Mouse (Mus musculus): ENCODE data around the gene Rai2. TPM values are rescaled to one million over a fixed set of nuclear protein-coding genes. Genes with fewer than 3 reads are reported as not detected.

The Rai2 gene
- 22.3 and 23.5 TPM in 2 replicates for polyA plus RNA-seq (2014; fragmentation: Nextera tagmentation; extraction: Ambion mirVana)

- Histone ChIP-seq H3K4me1 (replicated peaks; ENCODE audit: control insufficient read depth, insufficient read depth, low read length) (peaks cover 16% of the 10 kb centered on the region), H3K27ac (peak within 1 kb of the TSS; percentile 91), H3K4me2 (replicated peaks) (peak within 1 kb of the TSS; percentile 59), H3K27me3 (ENCODE audit: control insufficient read depth, insufficient read depth, low read length) (peaks cover 53% of the 10 kb centered on the region), H3K4me3 (replicated peaks; ENCODE audit: low read length) (peak within 1 kb of the TSS; percentile 65), H3K9me3 (ENCODE audit: control insufficient read depth, low read length) (no peaks in the 10 kb centered on the region), H3K9ac (peak within 1 kb of the TSS; percentile 84), H3K36me3 (replicated peaks; ENCODE audit: control insufficient read depth, insufficient read depth) (no peaks in the 10 kb centered on the region)
- 19% methylated on average over 45 of the region's 79 CpGs for WGBS
- peak; percentile 77 for ATAC-seq (ENCODE audit: low FRiP score)
- DNase-seq (ENCODE audit: low spot score), result peak; percentile 21
These were observed at the start of gene Rai2 for GRCm38 (mm10) chrX:161716865-161717763. Rai2 (plus strand) TSS chrX:161717069.

GRCm38 (mm10) chrX:161689336-161689735, 27.5 kb upstream of the Rai2 start:
- Histone ChIP-seq H3K4me2 (replicated peaks) (no peak overlapping the region), H3K9me3 (ENCODE audit: control insufficient read depth, low read length) (no peaks in the 10 kb centered on the region), H3K9ac (no peak overlapping the region), H3K27ac (no peak overlapping the region), H3K4me3 (replicated peaks; ENCODE audit: low read length) (no peak overlapping the region), H3K36me3 (replicated peaks; ENCODE audit: control insufficient read depth, insufficient read depth) (no peaks in the 10 kb centered on the region), H3K4me1 (replicated peaks; ENCODE audit: control insufficient read depth, insufficient read depth, low read length) (no peaks in the 10 kb centered on the region), H3K27me3 (ENCODE audit: control insufficient read depth, insufficient read depth, low read length) (peaks cover 35% of the 10 kb centered on the region)
- no peak for DNase-seq (ENCODE audit: low spot score)
- WGBS, result 64% methylated on average over 3 of the region's 3 CpGs
- ATAC-seq (ENCODE audit: low FRiP score), result no peak

GRCm38 (mm10) chrX:161716503-161716864, 385 bp upstream of the Rai2 start:
- H3K36me3 ChIP-seq (replicated peaks; ENCODE audit: control insufficient read depth, insufficient read depth), result no peaks in the 10 kb centered on the region
- H3K27me3 ChIP-seq (ENCODE audit: control insufficient read depth, insufficient read depth, low read length), result peaks cover 49% of the 10 kb centered on the region
- H3K27ac ChIP-seq, result peak overlapping the region; percentile 91
- H3K4me1 ChIP-seq (replicated peaks; ENCODE audit: control insufficient read depth, insufficient read depth, low read length), result peaks cover 16% of the 10 kb centered on the region
- peak; percentile 24 for ATAC-seq (ENCODE audit: low FRiP score)
- H3K9ac ChIP-seq, result peak overlapping the region; percentile 84
- H3K4me3 ChIP-seq (replicated peaks; ENCODE audit: low read length), result peak overlapping the region; percentile 65
- WGBS, result 43% methylated on average over 7 of the region's 9 CpGs
- no peak for DNase-seq (ENCODE audit: low spot score)
- peak overlapping the region; percentile 59 for H3K4me2 ChIP-seq (replicated peaks)
- H3K9me3 ChIP-seq (ENCODE audit: control insufficient read depth, low read length), result no peaks in the 10 kb centered on the region

- H3K27ac ChIP-seq, result peak overlapping the region; percentile 91
- peaks cover 16% of the 10 kb centered on the region for H3K4me1 ChIP-seq (replicated peaks; ENCODE audit: control insufficient read depth, insufficient read depth, low read length)
- DNase-seq (ENCODE audit: low spot score) (no peak), ATAC-seq (ENCODE audit: low FRiP score) (peak; percentile 24)
- WGBS, result 12% methylated on average over 26 of the region's 26 CpGs
- no peaks in the 10 kb centered on the region for H3K36me3 ChIP-seq (replicated peaks; ENCODE audit: control insufficient read depth, insufficient read depth)
- H3K9me3 ChIP-seq (ENCODE audit: control insufficient read depth, low read length), result no peaks in the 10 kb centered on the region
- peak overlapping the region; percentile 84 for H3K9ac ChIP-seq
- H3K4me3 ChIP-seq (replicated peaks; ENCODE audit: low read length), result peak overlapping the region; percentile 65
- peak overlapping the region; percentile 59 for H3K4me2 ChIP-seq (replicated peaks)
- H3K27me3 ChIP-seq (ENCODE audit: control insufficient read depth, insufficient read depth, low read length), result peaks cover 53% of the 10 kb centered on the region
These were observed 1.0 kb downstream of the Rai2 start for GRCm38 (mm10) chrX:161717764-161718382.

- ATAC-seq (ENCODE audit: low FRiP score), result no peak
- Histone ChIP-seq H3K4me2 (replicated peaks) (peak overlapping the region; percentile 59), H3K27me3 (ENCODE audit: control insufficient read depth, insufficient read depth, low read length) (peaks cover 51% of the 10 kb centered on the region), H3K9me3 (ENCODE audit: control insufficient read depth, low read length) (no peaks in the 10 kb centered on the region), H3K9ac (peak overlapping the region; percentile 84), H3K4me3 (replicated peaks; ENCODE audit: low read length) (peak overlapping the region; percentile 65), H3K27ac (peak overlapping the region; percentile 91), H3K36me3 (replicated peaks; ENCODE audit: control insufficient read depth, insufficient read depth) (no peaks in the 10 kb centered on the region), H3K4me1 (replicated peaks; ENCODE audit: control insufficient read depth, insufficient read depth, low read length) (peaks cover 20% of the 10 kb centered on the region)
- DNase-seq (ENCODE audit: low spot score), result no peak
- WGBS, result 19% methylated on average over 11 of the region's 11 CpGs
These were observed 1.7 kb downstream of the Rai2 start for GRCm38 (mm10) chrX:161718548-161718947.

GRCm38 (mm10) chrX:161721082-161721481, 4.2 kb downstream of the Rai2 start:
- H3K9ac ChIP-seq, result no peak overlapping the region
- peak overlapping the region; percentile 59 for H3K4me2 ChIP-seq (replicated peaks)
- DNase-seq (ENCODE audit: low spot score), result no peak
- no peak overlapping the region; the same call in 1 of the 2 replicates for H3K4me3 ChIP-seq (replicated peaks; ENCODE audit: low read length)
- H3K27ac ChIP-seq, result 0 out of 2 replicates have a peak overlapping the region, but pooled peaks have one; percentile 20
- peaks cover 22% of the 10 kb centered on the region for H3K4me1 ChIP-seq (replicated peaks; ENCODE audit: control insufficient read depth, insufficient read depth, low read length)
- H3K27me3 ChIP-seq (ENCODE audit: control insufficient read depth, insufficient read depth, low read length), result peaks cover 46% of the 10 kb centered on the region
- H3K36me3 ChIP-seq (replicated peaks; ENCODE audit: control insufficient read depth, insufficient read depth), result no peaks in the 10 kb centered on the region
- H3K9me3 ChIP-seq (ENCODE audit: control insufficient read depth, low read length), result no peaks in the 10 kb centered on the region
- no peak for ATAC-seq (ENCODE audit: low FRiP score)
- WGBS, result 55% methylated on average over 4 of the region's 4 CpGs

- H3K27me3 ChIP-seq (ENCODE audit: control insufficient read depth, insufficient read depth, low read length), result peaks cover 37% of the 10 kb centered on the region
- H3K4me3 ChIP-seq (replicated peaks; ENCODE audit: low read length), result no peak overlapping the region
- DNase-seq (ENCODE audit: low spot score) (no peak), ATAC-seq (ENCODE audit: low FRiP score) (peak; percentile 21; the same call in 1 of the 2 replicates)
- 22% methylated on average over 9 of the region's 9 CpGs for WGBS
- H3K9ac ChIP-seq, result peak overlapping the region; percentile 39
- peak overlapping the region; percentile 58 for H3K27ac ChIP-seq
- no peaks in the 10 kb centered on the region for H3K9me3 ChIP-seq (ENCODE audit: control insufficient read depth, low read length)
- peaks cover 22% of the 10 kb centered on the region for H3K4me1 ChIP-seq (replicated peaks; ENCODE audit: control insufficient read depth, insufficient read depth, low read length)
- no peaks in the 10 kb centered on the region for H3K36me3 ChIP-seq (replicated peaks; ENCODE audit: control insufficient read depth, insufficient read depth)
- peak overlapping the region; percentile 40 for H3K4me2 ChIP-seq (replicated peaks)
These were observed 6.5 kb downstream of the Rai2 start for GRCm38 (mm10) chrX:161723391-161723808.

GRCm38 (mm10) chrX:161726257-161726656, 9.4 kb downstream of the Rai2 start:
- no peak overlapping the region for H3K9ac ChIP-seq
- H3K36me3 ChIP-seq (replicated peaks; ENCODE audit: control insufficient read depth, insufficient read depth), result no peaks in the 10 kb centered on the region
- no peak overlapping the region for H3K4me3 ChIP-seq (replicated peaks; ENCODE audit: low read length)
- H3K9me3 ChIP-seq (ENCODE audit: control insufficient read depth, low read length), result no peaks in the 10 kb centered on the region
- H3K27me3 ChIP-seq (ENCODE audit: control insufficient read depth, insufficient read depth, low read length), result peaks cover 28% of the 10 kb centered on the region; the same call in 1 of the 2 replicates
- DNase-seq (ENCODE audit: low spot score), result no peak
- H3K27ac ChIP-seq, result no peak overlapping the region
- peaks cover 8% of the 10 kb centered on the region; the same call in 1 of the 2 replicates for H3K4me1 ChIP-seq (replicated peaks; ENCODE audit: control insufficient read depth, insufficient read depth, low read length)
- H3K4me2 ChIP-seq (replicated peaks), result no peak overlapping the region
- ATAC-seq (ENCODE audit: low FRiP score), result no peak
- 79% methylated on average over 1 of the region's 1 CpGs for WGBS

GRCm38 (mm10) chrX:161728507-161728906, 11.6 kb downstream of the Rai2 start:
- DNase-seq (ENCODE audit: low spot score) (no peak), ATAC-seq (ENCODE audit: low FRiP score) (no peak)
- H3K4me2 ChIP-seq (replicated peaks), result no peak overlapping the region
- peaks cover 2% of the 10 kb centered on the region; the same call in 1 of the 2 replicates for H3K4me1 ChIP-seq (replicated peaks; ENCODE audit: control insufficient read depth, insufficient read depth, low read length)
- H3K27ac ChIP-seq, result no peak overlapping the region
- H3K9me3 ChIP-seq (ENCODE audit: control insufficient read depth, low read length), result no peaks in the 10 kb centered on the region
- 68% methylated on average over 4 of the region's 4 CpGs for WGBS
- no peak overlapping the region for H3K9ac ChIP-seq
- peaks cover 25% of the 10 kb centered on the region; the same call in 1 of the 2 replicates for H3K27me3 ChIP-seq (ENCODE audit: control insufficient read depth, insufficient read depth, low read length)
- no peak overlapping the region for H3K4me3 ChIP-seq (replicated peaks; ENCODE audit: low read length)
- no peaks in the 10 kb centered on the region for H3K36me3 ChIP-seq (replicated peaks; ENCODE audit: control insufficient read depth, insufficient read depth)

Measured in hindbrain, embryonic 14.5 days (tissue).